Mouse (Mus musculus) embryonic stem cell, embryonic (primary cell): ENCODE measurements around the gene Pithd1.

Source experiments
- CTCF ChIA-PET, 4 experiments: fragments of 300-600 bp in 2 of 4; fragments of 350-600 bp in 2 of 4; sonication (Branson Sonifier 250); formaldehyde crosslinking; loops; one replicate each; lab custom pipeline; 2022; ENCODE audit warnings: inconsistent platforms in 2 of 4; lab: Charles Lee
- POLR2A ChIA-PET, 4 experiments: fragments of 300-600 bp in 2 of 4; fragments of 350-600 bp in 2 of 4; sonication (Branson Sonifier 250); formaldehyde crosslinking; loops; one replicate each; lab custom pipeline; 2022; ENCODE audit warnings: antibody characterized with exemption in 4 of 4, inconsistent platforms in 1 of 4; lab: Charles Lee

Pithd1 gene

GRCm38 (mm10) chr4:135986943-135987710 is at the start of gene Pithd1:
Gene Pithd1 (minus strand): TSS chr4:135987264.
- POLR2A ChIA-PET: interaction anchor here (0.5 to 6.3 kb wide), 58 partner anchors 8 to 1974 kb away, joined by 3 to 78 read pairs (median 4); partner anchors contain the start of genes Rpl11 (in 4 of the 4), Lypla2 (in 3 of the 4), Fuca1 (in 2 of the 4) and Gale (in 2 of the 4)

GRCm38 (mm10) chr4:136035078-136035477 is 48.0 kb upstream of the Pithd1 start:
- ChIA-PET POLR2A (interaction anchor here (0.6 to 23.5 kb wide), 14 partner anchors 13 to 1531 kb away, joined by 3 to 402 read pairs (median 6); partner anchors contain the start of genes Rpl11 (in 2 of the 4), Eloa (in 1 of the 4), Kdm1a (in 1 of the 4) and Pithd1 (in 1 of the 4)), CTCF (interaction anchor here (0.6 to 1.4 kb wide), 11 partner anchors 12 to 336 kb away, joined by 3 to 9 read pairs (median 4); partner anchors contain the start of genes Asap3 (in 1 of the 4), Pithd1 (in 1 of the 4) and Rpl11 (in 1 of the 4))

More at GRCm38 (mm10) chr4:135986943-135987710, at the start of gene Pithd1:
- CTCF ChIA-PET: interaction anchor here (0.5 to 1.8 kb wide), 19 partner anchors 8 to 305 kb away, joined by 3 to 11 read pairs (median 3); partner anchors contain the start of genes Fuca1 (in 2 of the 4), Gale (in 1 of the 4) and Rpl11 (in 1 of the 4)

GRCm38 (mm10) chr4:136033231-136033630 is 46.2 kb upstream of the Pithd1 start:
- ChIA-PET CTCF (interaction anchor here in 2 of 4 experiments (0.6 kb wide), 2 partner anchors 24 to 1835 kb away, joined by 3 read pairs; no protein-coding TSS in a partner anchor), POLR2A (interaction anchor here in 3 of 4 experiments (0.6 to 23.5 kb wide), 5 partner anchors 15 to 62 kb away, joined by 4 to 402 read pairs (median 7); partner anchors contain the start of gene Rpl11 (in 2 of the 3))

- CTCF ChIA-PET: interaction anchor here (0.6 to 1.7 kb wide), 14 partner anchors 8 to 587 kb away, joined by 3 to 7 read pairs (median 3); no protein-coding TSS in a partner anchor
- POLR2A ChIA-PET: interaction anchor here in 3 of 4 experiments (0.6 to 23.5 kb wide), 35 partner anchors 8 to 404 kb away, joined by 3 to 402 read pairs (median 4); partner anchors contain the start of genes Rpl11 (in 3 of the 3), Eloa (in 2 of the 3), Pithd1 (in 2 of the 3) and Fuca1 (in 1 of the 3)
Observed at GRCm38 (mm10) chr4:136030968-136031909, 44.2 kb upstream of the Pithd1 start.

DNA sequence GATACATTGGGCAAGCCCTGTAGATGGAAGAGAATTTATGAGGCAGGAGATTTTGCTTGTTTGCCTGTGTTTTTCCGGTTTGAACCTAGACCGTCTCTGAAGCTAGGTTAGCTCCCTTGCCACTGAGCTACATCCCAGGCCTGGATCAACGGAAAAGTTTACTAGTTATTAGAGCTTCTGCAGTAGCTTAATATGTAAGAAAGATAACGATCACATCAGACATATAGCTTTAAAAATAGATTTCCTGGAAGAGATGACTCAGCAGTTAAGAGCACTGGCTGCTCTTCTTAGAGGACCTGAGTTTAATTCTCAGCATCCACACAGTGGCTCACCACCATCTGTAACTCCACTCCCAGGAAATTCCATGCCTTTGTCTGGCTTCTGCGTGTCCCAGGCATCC is 41.6 kb upstream of the Pithd1 start:
- ChIA-PET POLR2A (interaction anchor here in 3 of 4 experiments (0.8 to 23.5 kb wide), 10 partner anchors 9 to 130 kb away, joined by 3 to 402 read pairs (median 4); partner anchors contain the start of genes Rpl11 (in 3 of the 3) and Pithd1 (in 1 of the 3)), CTCF (interaction anchor here in 2 of 4 experiments (0.6 to 1.6 kb wide), 4 partner anchors 11 to 235 kb away, joined by 3 to 5 read pairs (median 3); no protein-coding TSS in a partner anchor)

DNA sequence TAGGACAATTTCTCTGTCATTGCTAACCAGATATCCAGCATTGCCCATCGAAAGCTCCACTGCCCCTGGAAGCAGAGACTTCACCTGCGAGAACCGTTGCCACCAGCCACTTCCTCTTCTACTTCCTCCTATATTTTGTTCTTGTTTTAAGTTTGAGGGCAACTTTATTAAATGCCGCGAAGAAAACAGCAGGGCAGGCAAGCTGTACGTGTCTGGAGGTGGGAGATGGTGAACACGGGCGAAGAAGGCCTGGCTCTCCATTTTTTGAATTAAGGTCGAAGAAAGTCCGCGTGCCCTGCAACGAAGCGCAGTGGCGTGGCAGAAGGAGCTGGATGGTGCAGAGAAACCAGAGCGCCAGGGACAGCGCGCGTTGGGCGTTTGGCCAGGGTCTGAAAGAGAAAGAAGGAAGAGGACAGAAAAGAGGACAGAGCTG is 41.1 kb upstream of the Pithd1 start:
- POLR2A ChIA-PET: interaction anchor here in 3 of 4 experiments (0.7 to 23.5 kb wide), 12 partner anchors 10 to 130 kb away, joined by 3 to 402 read pairs (median 4); partner anchors contain the start of genes Rpl11 (in 3 of the 3), Lypla2 (in 1 of the 3) and Pithd1 (in 1 of the 3)
- CTCF ChIA-PET: interaction anchor here in 2 of 4 experiments (0.6 to 1.6 kb wide), 5 partner anchors 12 to 234 kb away, joined by 3 read pairs; no protein-coding TSS in a partner anchor

DNA sequence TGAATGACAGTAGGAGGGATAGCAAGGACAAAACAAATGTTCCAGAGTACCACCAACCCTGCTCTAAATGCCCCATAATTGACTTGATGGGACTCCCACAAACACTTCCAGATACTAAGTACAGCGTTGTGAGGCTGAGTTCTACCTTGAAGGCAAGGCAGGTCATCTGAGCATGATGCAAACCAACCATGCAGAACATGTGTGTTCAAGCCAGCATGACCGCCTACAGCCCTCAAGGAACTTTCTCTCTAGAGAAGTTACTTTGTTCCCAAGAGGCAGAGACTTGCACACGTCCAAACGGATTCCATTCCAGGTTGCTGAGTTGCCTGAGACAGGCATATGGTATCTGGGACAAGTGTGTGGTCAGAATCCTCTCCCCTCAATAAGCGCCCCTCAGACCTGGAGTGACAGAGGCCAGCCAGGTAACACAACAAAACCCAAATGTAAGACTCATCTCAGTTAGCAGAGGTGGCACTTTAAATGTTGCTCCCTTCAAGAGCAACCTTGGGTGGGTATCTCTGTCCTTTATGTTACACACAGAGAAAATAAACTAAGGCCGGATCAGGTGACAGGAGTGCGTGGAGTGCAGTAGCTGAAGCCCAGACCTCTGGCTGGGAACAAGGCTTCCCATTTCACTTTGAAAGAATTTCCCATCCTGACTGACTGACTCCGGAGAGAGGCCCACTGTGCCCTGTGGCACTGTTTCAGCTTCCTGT is 40.5 kb upstream of the Pithd1 start:
- ChIA-PET POLR2A (interaction anchor here in 3 of 4 experiments (0.5 to 23.5 kb wide), 9 partner anchors 10 to 173 kb away, joined by 3 to 402 read pairs (median 4); partner anchors contain the start of genes Rpl11 (in 2 of the 3), Lypla2 (in 1 of the 3) and Pithd1 (in 1 of the 3)), CTCF (interaction anchor here in 1 of 4 experiments (0.6 to 1.6 kb wide), 4 partner anchors 11 to 233 kb away, joined by 3 read pairs; no protein-coding TSS in a partner anchor)

GRCm38 (mm10) chr4:136025350-136025749 is 38.3 kb upstream of the Pithd1 start:
- CTCF ChIA-PET: interaction anchor here in 2 of 4 experiments (0.6 to 1.1 kb wide), 3 partner anchors 98 to 146 kb away, joined by 3 to 11 read pairs (median 3); no protein-coding TSS in a partner anchor
- POLR2A ChIA-PET: interaction anchor here in 2 of 4 experiments (1.2 to 23.5 kb wide), 6 partner anchors 9 to 27 kb away, joined by 3 to 402 read pairs (median 4); partner anchors contain the start of gene Rpl11 (in 1 of the 2)

DNA sequence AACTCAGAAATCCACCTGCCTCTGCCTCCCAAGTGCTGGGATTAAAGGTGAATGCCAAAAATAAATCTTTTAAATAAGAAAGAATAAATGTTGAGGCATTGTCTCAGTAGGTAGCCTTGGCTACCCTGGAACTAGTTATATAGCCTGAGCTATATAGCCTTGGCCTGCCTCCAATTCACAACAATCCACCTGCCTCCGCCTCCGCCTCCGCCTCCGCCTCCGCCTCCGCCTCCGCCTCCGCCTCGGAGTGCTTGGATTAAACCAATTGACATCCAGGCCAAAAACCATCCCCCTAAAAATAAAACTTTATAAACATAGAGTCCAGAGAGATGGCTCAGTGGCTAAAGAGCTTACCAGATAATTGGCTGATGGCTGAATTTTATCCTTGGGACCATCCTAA is 35.9 kb upstream of the Pithd1 start:
- CTCF ChIA-PET: interaction anchor here in 2 of 4 experiments (0.6 to 0.7 kb wide), 2 partner anchors 250 to 857 kb away, joined by 3 to 7 read pairs; no protein-coding TSS in a partner anchor
- POLR2A ChIA-PET: interaction anchor here in 3 of 4 experiments (0.6 to 23.5 kb wide), 11 partner anchors 8 to 908 kb away, joined by 3 to 402 read pairs (median 3); partner anchors contain the start of genes Rpl11 (in 2 of the 3) and Hmgcl (in 1 of the 3)

- ChIA-PET CTCF (interaction anchor here in 1 of 4 experiments (1.3 kb wide), 1 partner anchor 32 kb away, joined by 3 read pairs; no protein-coding TSS in a partner anchor), POLR2A (interaction anchor here in 3 of 4 experiments (0.6 to 23.5 kb wide), 17 partner anchors 10 to 263 kb away, joined by 3 to 402 read pairs (median 6); partner anchors contain the start of genes Pithd1 (in 2 of the 3), Rpl11 (in 2 of the 3) and Zfp46 (in 1 of the 3))
Observed at GRCm38 (mm10) chr4:136021549-136022047, 34.5 kb upstream of the Pithd1 start, which contains the start of gene Eloa. Gene Eloa (minus strand): TSS chr4:136021763.

- CTCF ChIA-PET: interaction anchor here in 2 of 4 experiments (0.6 to 1.3 kb wide), 3 partner anchors 33 to 219 kb away, joined by 3 to 7 read pairs (median 3); no protein-coding TSS in a partner anchor
Observed at GRCm38 (mm10) chr4:136020743-136021548, 33.9 kb upstream of the Pithd1 start.

GRCm38 (mm10) chr4:136016059-136016602 is 29.1 kb upstream of the Pithd1 start:
- ChIA-PET POLR2A (interaction anchor here in 2 of 4 experiments (0.7 to 1.4 kb wide), 4 partner anchors 10 to 162 kb away, joined by 3 to 5 read pairs (median 4); partner anchors contain the start of gene Rpl11 (in 1 of the 2)), CTCF (interaction anchor here in 1 of 4 experiments (0.6 to 1.4 kb wide), 5 partner anchors 12 to 280 kb away, joined by 3 to 6 read pairs (median 3); no protein-coding TSS in a partner anchor)

More at GRCm38 (mm10) chr4:136020743-136021548, 33.9 kb upstream of the Pithd1 start:
- POLR2A ChIA-PET: interaction anchor here in 3 of 4 experiments (0.5 to 23.5 kb wide), 25 partner anchors 10 to 264 kb away, joined by 3 to 402 read pairs (median 5); partner anchors contain the start of genes Pithd1 (in 2 of the 3), Rpl11 (in 2 of the 3), Hmgcl (in 1 of the 3) and Zfp46 (in 1 of the 3)

- ChIA-PET CTCF (interaction anchor here in 1 of 4 experiments (1.0 kb wide), 2 partner anchors 16 to 43 kb away, joined by 3 read pairs; partner anchors contain the start of gene Rpl11), POLR2A (interaction anchor here in 2 of 4 experiments (0.9 to 1.5 kb wide), 4 partner anchors 10 to 43 kb away, joined by 3 to 6 read pairs (median 4); partner anchors contain the start of gene Rpl11 (in 1 of the 2))
Observed at GRCm38 (mm10) chr4:136010586-136010985, 23.5 kb upstream of the Pithd1 start.
